Mouse (Mus musculus) kidney, adult 2 months (tissue): ENCODE data around the gene Ube2k.

Source experiments
- CTCF ChIP-seq: fragments of 200-500 bp; conservative IDR thresholded peaks from 2 replicates; pipeline ENCODE4 v1.5.1; 2011; ENCODE audit warnings: low read depth, mild to moderate bottlenecking, control low read depth, low read length, moderate library complexity, mixed read lengths; ENCODE audit not compliant: insufficient read depth, insufficient read length
- POLR2A ChIP-seq: fragments of 200-500 bp; IDR thresholded peaks from one replicate; pipeline ENCODE4 v1.6.1; 2011; ENCODE audit warnings: low read depth, low read length, control low read depth

DNA sequence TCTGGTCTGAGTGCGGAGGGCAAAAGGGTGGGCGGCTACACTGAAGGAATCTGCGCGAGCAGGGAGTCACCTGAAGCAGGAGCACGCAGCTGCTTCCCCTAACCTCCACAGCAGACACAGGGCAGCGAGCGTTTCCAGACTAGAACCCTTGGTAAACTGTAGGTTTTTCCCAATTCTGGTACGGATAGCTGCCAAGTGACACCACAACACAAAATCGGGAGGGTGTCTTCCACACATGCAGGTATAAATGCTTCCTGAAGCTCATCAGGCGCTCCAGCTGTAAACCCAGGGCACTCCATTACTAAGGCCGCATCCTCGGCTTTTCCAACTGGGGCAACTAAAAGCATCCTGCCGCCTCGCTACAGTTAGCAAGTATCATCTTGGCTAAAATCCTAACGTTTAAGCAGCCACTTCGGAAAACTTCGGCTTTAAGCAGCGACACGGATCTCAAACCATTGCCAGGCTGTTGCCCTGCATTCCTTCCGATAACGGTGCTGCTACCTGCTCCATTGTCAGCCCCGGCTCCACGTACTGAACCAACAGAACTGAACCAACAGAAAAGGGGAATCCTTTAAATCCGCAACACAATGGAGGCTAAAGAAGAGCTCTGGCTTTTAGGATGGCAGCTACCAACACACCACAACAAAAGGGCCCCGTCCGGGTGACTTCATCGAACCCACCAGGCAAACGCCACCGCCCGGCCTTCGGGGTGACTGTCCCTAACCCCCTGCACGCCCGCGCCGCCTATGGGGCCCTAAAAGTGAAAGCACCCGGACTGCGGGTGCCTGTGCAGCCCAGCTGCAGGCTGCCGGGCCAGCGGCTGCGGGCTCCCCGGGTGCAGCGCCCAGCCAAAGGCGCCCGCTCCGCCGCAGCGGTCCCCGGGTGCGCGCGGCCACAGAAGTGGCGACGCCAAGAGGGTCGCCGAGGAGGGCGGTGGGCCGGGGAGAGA is 45.0 kb upstream of the Ube2k start:
- TF ChIP-seq POLR2A (no peak), CTCF (0 out of 2 replicates have a peak, but pooled peaks have one; percentile 3)
